Mouse (Mus musculus) left cerebral cortex, postnatal 10 days (tissue): ENCODE results near the gene Zglp1. TPM values are rescaled to one million over a fixed set of nuclear protein-coding genes. Genes with fewer than 3 reads are reported as not detected.

Experiments used
- DNase-seq, 2 experiments: peaks; one replicate each; pipeline ENCODE4 v3.0.0; 2021 to 2022; ENCODE audit warnings: low spot score in 2 of 2, mixed read lengths in 1 of 2; ENCODE audit errors: extremely low spot score in 1 of 2
- intact Hi-C: fragments of 180-260 bp; cut with DNase I; formaldehyde crosslinking; loops from one replicate; pipeline ENCODE4 v1.15.1; 2025
- total RNA-seq, 2 experiments: library from RNA; stranded (reverse); gene quantifications; 2 replicates each; pipeline ENCODE4 v1.2.3; 2021

Gene Zglp1
- total RNA-seq, 2 experiments from 2014 or later: 0.97 TPM; not detected in 1

- peak; percentile 77 to 84 for DNase-seq
- intact Hi-C loops: loop anchor here (5.0 kb wide), 2 partner anchors 41 to 101 kb away; partner anchors contain the start of genes Fdx1l, Gm49373 and Tyk2
Observed at GRCm38 (mm10) chr9:21031251-21031895, 35.5 kb downstream of the Zglp1 start.

DNA sequence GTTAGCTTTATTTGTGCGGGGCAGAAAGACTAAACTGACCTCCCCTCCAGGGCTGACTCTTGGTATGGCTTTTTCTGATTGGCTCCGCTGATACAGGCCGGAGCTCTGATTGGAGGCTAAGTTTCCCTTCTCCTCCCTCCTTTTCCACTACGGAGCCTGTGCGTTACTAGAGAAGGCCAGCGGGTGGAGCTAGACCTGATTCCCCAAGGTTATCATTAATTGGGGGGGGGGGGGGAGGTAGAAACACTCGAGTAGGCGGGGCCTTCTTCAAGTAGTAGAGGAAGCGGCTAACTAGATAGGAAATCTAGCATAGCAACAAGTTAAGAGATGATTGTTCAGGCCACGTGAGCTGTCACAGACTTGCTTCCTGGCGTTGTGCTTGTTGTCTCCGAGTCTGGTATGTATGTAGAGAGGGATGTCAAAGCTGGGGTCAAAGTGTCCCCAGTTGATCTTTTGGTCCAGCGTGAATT lies 36.1 kb downstream of the Zglp1 start:
- intact Hi-C loops: loop anchor here (5.0 kb wide), 2 partner anchors 41 to 101 kb away; partner anchors contain the start of genes Fdx1l, Gm49373 and Tyk2
- peak; percentile 83 to 92 for DNase-seq

DNA sequence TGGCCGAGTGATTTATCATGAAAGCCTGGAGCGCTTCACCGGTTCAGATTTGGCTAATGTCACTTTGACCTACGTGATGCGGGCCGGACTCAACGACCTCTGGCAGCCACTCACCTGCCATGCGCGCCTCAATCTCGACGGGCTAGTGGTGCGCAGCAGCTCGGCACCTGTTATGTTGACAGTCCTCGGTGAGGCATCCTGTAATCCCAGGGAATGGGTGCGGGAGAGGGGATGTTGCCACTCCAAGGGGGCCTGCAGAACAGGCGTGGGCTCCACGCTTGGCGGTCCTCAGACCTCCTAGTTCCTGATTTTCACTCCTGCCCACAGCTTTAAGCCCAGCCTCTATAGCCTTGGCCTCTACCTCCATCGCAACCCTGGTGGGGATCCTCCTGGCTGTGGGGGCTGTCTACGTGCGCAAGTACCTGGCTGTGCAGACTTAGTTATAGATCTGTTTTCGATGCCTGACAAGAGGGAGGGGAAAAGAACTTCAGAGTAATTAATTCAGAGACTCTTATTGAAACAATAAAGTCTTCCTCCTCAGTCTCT lies 36.8 kb downstream of the Zglp1 start:
- intact Hi-C loops: loop anchor here (5.0 kb wide), 2 partner anchors 42 to 102 kb away; partner anchors contain the start of genes Fdx1l, Gm49373 and Tyk2
- peak in 1 of 2 experiments; percentile 39 for DNase-seq

GRCm38 (mm10) chr9:21029291-21030054 lies 37.4 kb downstream of the Zglp1 start, which contains the start of gene Icam4:
Gene Icam4, plus strand, starts transcription at chr9:21029373.
- intact Hi-C loops: loop anchor here (5.0 kb wide), 2 partner anchors 43 to 103 kb away; partner anchors contain the start of genes Fdx1l, Gm49373 and Tyk2

DNA sequence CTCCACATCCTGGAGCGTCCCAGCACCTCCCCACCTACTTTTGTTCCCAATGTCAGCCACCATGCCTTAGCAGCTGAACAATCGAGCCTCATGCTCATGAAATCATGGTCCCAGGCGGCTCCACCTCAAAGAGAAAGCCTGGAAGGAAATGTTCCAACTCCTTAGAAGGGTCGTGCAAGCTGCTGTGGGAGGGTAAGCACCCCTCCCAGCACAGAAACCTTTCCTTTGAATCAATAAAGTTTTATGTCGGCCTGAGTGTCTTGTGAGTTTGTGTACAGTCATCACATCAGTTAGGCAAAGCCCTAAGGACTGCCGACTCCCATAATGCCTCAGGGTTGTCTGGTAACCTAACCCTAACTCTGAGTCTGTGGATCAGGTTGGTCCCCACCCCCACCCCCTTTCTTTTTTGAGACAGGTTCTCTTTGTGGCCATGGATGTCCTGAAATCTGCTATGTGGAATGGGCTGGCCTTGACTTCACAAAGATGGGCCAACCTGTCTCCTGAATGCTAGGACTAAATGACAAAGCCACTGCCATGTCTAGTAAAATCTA lies 38.3 kb downstream of the Zglp1 start:
- intact Hi-C loops: no loop called here

More at GRCm38 (mm10) chr9:21029291-21030054, 37.4 kb downstream of the Zglp1 start, which contains the start of gene Icam4:
- DNase-seq: peak in 1 of 2 experiments; percentile 87

GRCm38 (mm10) chr9:21027774-21028290 lies 39.1 kb downstream of the Zglp1 start:
- intact Hi-C loops: no loop called here

More for the DNA sequence above, 38.3 kb downstream of the Zglp1 start:
- DNase-seq: no peak

GRCm38 (mm10) chr9:21026849-21027248 lies 40.0 kb downstream of the Zglp1 start:
- DNase-seq: no peak
- intact Hi-C loops: no loop called here

More at GRCm38 (mm10) chr9:21027774-21028290, 39.1 kb downstream of the Zglp1 start:
- DNase-seq: peak in 1 of 2 experiments; percentile 81

DNA sequence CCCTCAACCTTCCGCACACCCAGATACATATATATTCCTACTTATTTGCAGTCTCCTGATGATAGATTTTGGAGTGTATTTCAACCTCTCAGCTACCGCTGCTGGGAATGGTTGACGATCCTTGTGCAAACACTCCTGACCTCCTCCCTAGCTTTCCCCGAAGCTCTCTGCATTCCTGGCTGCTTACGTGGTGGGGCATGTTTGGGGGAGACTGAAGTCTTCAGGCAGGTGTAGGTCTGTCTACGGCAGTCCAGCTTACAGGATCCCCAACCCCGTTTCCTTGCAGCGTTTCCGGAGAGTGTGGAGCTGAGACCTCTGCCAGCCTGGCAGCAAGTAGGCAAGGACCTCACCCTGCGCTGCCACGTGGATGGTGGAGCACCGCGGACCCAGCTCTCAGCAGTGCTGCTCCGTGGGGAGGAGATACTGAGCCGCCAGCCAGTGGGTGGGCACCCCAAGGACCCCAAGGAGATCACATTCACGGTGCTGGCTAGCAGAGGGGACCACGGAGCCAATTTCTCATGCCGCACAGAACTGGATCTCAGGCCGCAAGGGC lies 41.6 kb downstream of the Zglp1 start:
- no peak for DNase-seq
- intact Hi-C loops: no loop called here

- intact Hi-C loops: no loop called here
Observed at GRCm38 (mm10) chr9:21022726-21023125, 44.2 kb downstream of the Zglp1 start.

DNA sequence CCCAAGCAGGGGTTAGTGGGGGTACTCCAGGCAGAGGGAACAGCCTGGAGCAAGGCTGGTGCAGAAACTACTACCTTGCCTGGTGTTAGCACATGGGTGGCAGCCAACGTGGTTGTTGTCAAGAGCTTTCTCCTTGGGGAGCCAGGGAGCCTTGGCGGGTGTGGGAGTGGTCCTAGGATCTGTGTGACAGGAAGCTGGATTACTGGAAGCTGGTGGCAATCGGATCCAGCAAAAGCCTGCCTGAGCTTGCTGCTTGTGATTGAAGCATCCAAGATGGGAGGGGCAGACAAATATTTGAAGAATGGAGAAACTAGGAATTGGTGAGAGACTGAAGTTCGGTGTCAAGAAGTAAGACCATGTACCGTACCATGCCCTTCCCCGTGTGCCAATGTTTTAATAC lies 44.6 kb downstream of the Zglp1 start:
- intact Hi-C loops: no loop called here
- no peak for DNase-seq

More at GRCm38 (mm10) chr9:21022726-21023125, 44.2 kb downstream of the Zglp1 start:
- DNase-seq: no peak

- intact Hi-C loops: no loop called here
Observed at GRCm38 (mm10) chr9:21021363-21021762, 45.5 kb downstream of the Zglp1 start.

DNA sequence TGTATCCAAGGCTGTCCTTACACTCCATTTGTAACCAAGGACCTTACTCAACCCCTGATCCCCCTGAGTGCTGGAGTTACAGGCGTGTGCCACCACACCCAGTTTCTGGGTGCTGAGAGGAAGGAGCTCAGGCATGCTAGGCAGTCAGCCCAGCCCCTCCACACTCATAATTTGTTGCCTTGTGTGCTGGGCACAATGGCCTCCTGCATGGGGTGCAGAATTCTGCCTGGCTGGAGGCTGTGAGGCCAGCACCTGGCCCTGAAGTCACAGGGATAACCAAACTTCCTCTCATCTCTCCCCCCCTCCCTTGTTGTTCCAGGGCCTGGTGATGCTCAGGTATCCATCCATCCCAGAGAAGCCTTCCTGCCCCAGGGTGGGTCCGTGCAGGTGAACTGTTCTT lies 48.3 kb downstream of the Zglp1 start:
- intact Hi-C loops: no loop called here
- no peak for DNase-seq

More at GRCm38 (mm10) chr9:21021363-21021762, 45.5 kb downstream of the Zglp1 start:
- DNase-seq: no peak

DNA sequence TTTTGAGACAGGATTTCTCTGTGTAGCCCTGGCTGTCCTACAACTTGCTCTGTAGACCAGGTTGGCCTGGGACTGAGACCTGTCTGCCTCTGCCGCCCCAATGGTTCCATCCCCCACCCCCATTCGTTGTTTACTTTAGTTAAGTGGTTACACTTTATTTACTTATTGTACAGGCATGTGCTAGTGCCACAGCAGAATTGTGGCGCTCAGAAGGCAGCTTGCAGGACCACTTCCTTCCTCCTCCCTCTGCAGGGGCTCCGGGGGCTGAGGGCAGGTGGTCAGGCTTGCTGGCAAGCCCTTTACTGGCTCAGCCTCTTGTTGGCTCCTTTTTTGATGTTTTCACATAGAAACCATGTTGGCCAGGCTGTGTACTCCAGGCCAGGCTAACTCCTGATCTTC lies 49.7 kb downstream of the Zglp1 start:
- intact Hi-C loops: no loop called here
- no peak for DNase-seq

- DNase-seq: peak in 1 of 2 experiments; percentile 46
- intact Hi-C loops: no loop called here
Observed at GRCm38 (mm10) chr9:21016331-21017176, 50.3 kb downstream of the Zglp1 start.

- peak in 1 of 2 experiments; percentile 84 for DNase-seq
- intact Hi-C loops: no loop called here
Observed at GRCm38 (mm10) chr9:21015571-21016130, 51.2 kb downstream of the Zglp1 start, which contains the start of gene Icam1. Gene Icam1, plus strand, starts transcription at chr9:21015985.

DNA sequence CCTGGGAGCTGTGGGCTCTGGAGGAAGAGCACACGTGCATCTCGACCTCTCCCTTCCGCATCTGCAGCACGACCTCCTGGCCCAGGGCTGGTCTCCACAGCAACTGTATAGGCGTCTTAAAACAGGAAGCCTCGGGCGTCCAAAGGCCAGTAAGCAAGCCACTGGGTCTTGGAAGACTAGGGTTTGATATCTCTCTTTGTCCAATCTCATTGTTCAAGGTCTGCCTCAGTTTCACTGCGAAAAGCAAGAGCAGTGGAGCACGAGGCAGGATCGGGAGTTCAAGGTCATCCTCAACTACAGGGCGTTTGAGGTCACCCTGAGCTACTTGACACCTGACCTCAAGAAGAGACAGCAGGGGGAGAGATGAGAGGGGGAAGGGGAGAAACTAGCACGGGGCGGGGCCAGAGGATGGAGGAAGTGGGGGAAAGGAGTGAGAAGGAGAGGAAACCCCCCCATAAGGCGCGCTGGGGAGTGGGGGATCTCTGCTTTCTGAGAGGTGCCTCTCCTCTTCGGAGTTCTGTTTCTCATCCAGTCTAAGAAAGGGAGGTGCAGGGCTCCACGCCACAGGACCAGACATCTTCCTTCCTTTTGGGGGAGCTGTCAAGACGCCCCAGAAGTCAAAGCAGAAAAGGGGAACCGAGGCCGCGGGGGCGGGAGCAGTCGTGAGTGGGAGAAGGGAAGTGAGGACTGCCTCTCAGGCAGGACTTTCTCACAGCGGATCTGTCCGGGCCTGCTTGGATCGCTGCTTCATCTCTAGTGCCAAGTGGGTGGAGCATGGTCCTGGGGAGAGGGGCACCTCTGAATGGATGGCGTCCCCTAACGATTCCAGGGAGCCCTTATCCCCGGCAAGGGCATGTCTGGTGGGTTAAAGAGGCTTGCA lies 52.0 kb downstream of the Zglp1 start:
- peak in 1 of 2 experiments; percentile 82 for DNase-seq
- intact Hi-C loops: no loop called here
